Mouse (Mus musculus) left cerebral cortex, adult 6 months (tissue): ENCODE results near the gene Odf3. TPM values are rescaled to one million over a fixed set of nuclear protein-coding genes. Genes with fewer than 3 reads are reported as not detected.

Source experiments
- long read RNA-seq, 2 experiments: library from polyadenylated mRNA; unstranded; transcript quantifications; one replicate each; pipeline ENCODE4 v2.0.0; 2019 to 2020
- polyA plus RNA-seq: library from polyadenylated mRNA; unstranded; fragments of <200 nt; fragmentation: Nextera tagmentation; gene quantifications from 2 replicates; pipeline ENCODE4 v1.2.3, GENCODE M21; 2021

Gene Odf3
- 0.09 TPM in 1 of 2 replicates, not detected in the other for polyA plus RNA-seq
- long read RNA-seq, experiment 1, partial matches to known transcripts: 1 of 2 reads
- long read RNA-seq, experiment 1, other reads (novel, unspliced or antisense): 1 of 2 reads
- long read RNA-seq, experiment 2: 0 reads

DNA sequence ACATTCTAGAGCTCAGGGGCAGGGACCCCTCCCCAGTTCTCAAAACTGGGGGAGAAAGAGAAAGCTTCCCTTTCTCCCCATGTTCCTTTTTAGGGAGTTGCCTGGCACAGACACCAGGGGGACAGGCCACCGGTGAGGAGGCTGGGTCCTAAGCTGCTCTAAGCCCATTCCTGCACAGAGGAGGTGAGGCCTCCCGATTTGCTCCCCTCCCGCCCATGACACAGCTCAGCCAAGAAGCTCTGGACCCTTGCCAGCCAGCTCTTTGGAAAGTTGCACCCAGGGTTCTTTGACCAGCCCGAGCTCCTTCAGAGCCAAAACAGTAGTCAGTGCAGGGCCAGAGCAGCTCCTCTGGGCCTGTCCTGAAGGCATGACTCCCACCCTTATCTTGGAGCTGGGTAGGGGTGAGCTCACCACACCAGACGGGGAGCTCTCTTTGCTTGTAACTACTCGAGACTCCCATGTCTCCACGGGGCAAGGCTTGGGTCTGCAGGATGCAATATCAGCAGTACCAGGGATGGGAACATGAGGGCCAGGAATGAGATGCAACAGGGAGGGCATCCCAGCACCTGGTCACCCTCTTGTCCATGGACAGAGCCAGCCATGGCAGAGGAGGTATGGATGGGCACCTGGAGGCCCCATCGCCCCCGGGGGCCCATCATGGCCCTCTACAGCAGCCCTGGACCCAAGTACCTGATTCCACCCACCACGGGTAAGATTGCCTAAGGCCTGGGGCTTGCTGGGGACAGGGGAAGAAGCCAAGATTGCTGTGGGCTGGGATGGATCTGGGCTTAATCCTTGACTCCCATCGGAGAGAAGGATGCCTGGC is at the start of gene Odf3:
Gene Odf3, plus strand, starts transcription at position 51 of the 826 bp plus-strand sequence.

DNA sequence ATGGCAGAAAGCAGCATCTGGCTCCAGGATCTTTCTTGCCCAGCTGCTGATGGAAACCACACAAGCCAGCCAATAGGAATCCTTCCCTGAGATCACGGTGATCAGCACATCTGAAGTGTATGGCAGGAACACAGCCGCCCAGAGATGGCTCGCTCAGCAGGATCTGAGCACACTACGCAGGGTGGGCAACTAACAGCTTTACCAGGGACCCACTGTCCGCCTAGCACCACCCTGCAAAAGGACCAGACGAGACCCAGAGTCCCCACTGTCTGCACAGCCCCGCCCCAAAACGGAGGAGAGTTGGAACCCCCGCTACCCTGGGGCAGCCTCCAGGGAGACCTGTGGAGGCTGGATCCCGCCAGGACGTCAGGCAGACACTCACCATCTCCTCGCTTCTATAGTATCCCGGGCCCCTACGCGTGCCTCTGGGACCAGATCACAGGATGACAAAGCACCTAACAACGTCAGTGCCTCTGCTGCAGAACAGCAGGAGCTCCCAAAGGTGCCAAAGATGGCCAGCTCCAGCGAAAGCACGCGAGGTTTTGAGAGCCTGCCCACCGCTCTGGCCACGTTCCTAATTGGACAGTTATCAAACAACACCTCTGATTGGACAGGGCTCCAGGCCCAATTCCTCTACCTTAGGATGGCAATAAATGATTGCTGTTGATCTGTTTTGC is 25.8 kb upstream of the Odf3 start, which contains the start of gene Zfp941:
Gene Zfp941, minus strand, starts transcription at position 526 of the 677 bp plus-strand sequence.

DNA sequence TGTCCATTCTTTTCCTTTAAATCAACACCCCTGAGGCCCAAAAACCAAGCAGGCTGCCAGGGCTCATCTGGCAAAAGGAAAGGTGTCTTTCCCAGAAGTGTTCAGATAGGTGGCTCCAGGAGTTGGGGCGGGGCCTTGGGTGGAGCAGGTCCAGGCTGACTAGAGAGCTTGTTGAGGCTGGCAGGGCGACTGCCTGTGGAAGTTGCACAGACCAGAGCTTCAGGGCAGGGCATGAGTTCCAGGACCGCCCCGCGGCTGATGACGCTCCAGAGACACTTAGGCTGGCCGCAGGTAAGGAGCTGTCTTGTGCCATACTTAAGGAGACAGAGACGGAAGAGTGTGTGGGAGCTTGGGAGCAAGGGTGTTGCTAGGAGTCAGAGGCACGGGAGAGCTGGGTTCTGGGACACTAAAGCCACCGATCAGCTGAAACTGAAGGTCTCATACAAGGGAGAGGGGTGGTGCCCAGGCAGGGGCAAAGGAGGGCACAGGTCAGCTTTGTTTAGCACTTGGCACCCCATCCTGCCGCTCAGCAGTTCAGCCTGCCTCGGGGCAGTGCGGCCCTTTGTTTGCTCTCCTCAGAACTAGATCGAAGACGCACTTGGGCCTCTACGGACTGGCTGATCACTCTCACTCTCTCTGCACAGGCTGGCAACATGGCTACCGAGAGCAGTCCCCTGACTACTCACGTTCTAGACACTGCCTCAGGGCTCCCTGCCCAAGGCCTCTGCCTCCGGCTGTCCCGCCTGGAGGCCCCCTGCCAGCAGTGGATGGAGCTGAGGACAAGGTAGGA is 12.4 kb upstream of the Odf3 start, which contains the start of gene Urah:
Gene Urah, plus strand, starts transcription at position 51 of the 790 bp plus-strand sequence.

DNA sequence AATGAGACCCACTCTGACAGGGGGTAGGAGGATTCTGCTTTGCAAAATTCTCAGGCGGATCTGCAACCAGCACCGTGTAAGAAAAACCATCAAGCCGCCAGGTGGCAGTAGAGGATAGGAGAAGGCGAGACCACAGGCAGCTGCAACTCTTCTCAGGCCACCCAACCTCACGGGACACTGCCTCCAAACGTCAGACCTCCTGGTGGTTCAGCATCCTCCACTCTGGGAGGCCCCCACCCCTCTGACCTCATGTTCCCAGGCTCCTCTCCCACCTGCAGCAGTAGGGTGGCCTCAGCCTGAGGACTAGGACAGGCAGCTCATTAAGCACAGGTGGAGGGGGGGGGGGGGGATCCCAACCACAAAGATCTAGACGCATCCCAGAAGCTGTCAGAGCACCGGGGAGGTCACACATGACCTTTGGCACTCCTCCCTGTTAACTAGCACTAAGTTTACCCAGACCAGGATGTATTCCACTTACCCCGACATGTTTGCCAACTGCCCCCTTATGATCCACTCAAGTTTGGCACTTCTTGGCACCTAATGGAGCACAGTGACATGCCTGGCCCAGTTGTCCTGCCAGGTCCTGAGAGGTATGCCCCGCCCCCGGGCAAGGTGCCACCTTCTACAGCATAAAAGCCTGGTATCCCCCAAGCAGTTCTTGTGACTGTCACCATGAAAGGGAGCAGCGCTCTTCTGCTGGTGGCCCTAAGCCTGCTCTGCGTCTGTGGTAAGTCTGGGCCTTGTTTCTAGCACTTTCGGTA is 2.5 kb upstream of the Odf3 start, which contains the start of gene Scgb1c1:
Gene Scgb1c1, plus strand, starts transcription at position 643 of the 761 bp plus-strand sequence.

DNA sequence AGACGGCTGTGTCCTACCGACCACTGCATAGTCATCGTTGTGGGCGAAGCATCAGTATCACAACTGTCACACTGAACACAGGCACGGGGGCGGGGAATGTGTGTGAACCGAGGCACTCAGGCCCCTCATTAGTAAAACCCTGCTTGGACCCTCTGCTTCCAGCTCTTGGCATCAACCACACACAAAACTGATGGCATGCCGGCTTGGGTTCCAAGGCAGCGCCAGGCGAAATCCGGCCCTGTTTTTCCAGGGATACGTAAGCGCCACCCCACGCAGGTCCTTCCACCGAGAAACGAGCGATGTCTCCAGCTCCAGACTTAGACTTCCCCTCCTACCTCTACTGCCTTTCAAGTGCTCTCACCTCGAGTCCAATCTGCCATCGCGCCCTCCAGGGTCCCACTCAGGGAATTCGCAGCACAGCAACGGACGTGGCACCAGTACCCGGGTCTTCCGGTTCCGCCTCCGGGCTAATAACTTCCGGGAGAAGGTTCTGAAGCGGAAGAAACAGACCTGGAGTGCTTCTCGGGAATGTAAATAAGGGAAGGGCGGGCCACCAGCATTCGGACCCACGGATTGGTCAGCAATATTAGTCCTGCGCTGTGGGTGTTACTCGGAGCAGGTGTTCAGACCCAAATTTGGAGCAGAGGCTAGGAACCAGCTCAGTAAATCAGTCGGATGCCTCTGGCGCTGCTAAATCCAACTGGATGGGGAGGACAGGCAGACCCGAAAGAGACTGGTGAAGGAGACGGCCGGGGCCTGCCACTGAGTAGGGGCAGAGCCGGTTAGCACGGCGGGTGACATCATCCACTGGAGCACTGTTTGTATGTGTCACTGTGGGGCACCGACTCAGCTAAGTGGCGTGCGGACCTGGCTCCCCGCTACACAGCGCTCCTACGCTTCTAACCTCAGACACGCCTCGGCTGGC is 8.5 kb downstream of the Odf3 start, which contains the start of gene Gm45785:
Gene Gm45785, minus strand, starts transcription at position 472 of the 925 bp plus-strand sequence.

DNA sequence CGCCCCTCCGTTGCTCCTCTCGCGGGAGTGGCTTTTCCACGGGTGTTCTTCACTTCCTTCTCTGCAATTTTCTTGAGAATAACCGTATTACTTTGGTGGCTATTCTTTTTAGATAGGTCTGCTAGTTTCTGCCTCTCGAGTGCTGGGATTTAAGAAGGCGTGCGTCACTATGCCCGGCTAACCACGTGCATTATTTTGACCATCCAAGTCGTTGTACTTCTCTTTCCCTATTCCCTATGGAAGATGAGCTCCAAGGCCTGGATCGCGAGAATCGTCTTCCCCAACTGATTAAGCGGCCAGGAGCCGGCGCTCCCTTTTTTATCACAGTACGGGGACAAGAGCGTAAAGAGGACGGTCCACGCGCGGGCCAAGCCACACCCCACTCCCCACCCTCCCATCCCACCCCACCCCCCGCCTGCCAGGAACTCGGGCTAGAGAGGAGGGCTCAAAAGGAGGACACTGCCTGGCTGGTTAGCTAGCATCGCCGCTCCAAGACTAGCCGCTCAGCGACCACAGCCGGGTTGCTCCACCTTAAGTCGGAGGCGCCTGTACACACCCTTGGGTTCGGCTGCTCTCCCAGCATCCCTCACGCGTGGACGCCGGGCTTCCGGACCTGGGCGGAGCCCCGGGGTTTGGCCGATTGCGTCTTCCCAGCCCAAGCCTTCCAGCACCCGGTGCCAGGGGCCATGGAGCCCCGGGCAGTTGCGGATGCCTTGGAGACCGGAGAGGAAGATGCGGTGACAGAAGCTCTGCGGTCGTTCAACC is 9.4 kb downstream of the Odf3 start, which contains the start of gene Ric8a:
Gene Ric8a, plus strand, starts transcription at position 173 of the 765 bp plus-strand sequence.

DNA sequence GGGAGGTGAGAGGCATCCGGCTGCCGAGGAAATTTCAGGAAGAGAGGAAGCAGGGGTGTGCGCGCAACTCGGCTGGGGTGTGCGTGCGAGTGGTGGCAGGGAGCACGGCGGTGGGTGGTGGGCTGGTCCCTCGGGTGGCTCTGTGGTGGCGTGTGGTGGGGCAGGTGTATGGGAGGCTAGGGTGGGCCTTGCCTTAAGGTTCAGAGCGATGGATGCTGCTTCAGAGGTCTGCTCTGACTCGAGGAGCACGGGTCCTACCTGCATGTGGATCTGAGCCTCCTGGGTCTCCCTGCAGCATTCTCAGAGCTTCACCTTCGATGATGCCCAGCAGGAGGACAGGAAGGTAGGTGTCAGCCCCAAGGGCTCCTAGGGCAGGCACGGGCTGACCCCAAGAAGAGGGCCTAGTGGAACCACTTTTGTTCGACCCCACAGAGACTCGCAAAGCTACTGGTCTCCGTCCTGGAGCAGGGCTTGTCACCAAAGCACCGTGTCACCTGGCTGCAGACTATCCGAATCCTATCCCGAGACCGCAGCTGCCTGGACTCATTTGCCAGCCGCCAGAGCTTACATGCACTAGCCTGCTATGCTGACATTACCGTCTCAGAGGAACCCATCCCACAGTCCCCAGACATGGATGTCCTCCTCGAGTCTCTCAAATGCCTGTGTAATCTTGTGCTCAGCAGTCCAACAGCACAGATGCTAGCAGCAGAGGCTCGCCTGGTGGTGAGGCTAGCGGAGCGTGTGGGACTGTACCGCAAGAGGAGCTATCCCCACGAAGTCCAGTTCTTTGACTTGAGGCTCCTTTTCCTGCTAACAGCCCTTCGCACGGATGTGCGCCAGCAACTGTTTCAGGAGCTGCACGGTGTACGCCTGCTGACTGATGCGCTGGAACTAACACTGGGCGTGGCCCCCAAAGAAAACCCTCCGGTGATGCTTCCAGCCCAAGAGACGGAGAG is 10.2 kb downstream of the Odf3 start, which contains the start of gene Bet1l:
Gene Bet1l, minus strand, starts transcription at position 28 of the 956 bp plus-strand sequence.

DNA sequence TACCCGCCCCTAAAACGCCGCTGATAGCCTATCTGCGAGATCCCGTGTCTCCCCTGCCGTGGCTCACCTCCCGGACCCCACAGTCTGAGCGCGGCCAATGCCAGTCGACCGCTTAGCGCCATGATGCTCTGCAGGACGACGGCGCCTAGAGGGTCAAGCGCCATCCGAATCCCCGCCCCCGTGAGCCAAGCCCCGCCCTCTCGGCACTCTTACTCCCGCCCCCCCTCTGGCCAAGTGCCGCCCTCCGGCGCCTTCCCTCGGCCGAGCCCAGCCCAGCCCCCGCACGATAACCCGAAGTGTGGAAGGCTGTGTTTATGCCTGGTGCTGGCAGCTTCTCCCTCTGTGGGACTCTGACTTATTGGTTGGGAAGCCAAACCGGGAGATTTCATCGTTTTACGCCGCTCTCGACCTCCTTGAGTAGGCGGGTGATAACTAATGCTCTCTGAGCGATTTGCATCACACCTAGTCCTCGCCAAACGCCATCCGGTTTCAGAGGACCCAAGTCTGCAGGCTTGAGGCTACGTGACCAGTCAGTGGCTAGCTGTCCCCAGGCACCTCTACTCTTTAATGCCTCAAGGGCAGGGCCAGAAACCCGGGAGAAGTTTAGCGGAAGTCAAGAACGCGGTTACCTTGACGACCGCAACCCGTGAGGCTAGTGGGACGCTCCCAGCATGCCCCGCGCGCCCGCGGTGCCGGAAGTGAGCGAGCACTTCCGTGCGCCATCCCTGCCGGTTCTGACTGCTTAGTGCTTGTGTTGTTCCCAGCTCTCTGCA is 34.3 kb downstream of the Odf3 start, which contains the start of the genes Psmd13 and Sirt3:
Gene Psmd13, plus strand, starts transcription at position 273 of the 773 bp plus-strand sequence.
Gene Sirt3, minus strand, starts transcription at position 614 of the 773 bp plus-strand sequence.

DNA sequence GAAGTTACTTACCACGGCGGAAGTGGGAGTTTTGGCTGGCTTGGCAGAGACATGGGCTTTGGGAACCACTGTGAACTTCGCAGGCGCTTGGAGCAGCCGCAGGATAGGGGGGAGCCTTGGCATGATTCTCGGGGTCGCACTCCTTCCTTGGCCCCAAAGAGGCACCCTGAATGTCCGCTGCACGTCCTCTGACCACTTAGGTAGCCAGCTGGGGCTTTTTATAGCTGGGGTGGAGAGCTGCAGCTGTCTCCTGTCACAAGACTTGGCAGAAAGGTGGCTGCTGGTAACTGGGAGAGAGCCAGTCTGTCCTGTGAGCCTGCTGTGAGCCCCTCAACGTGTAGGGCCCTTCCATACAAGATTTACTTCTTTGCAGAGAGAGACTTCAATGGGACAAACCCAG is 52.6 kb downstream of the Odf3 start, which contains the start of gene Cox8b:
Gene Cox8b, minus strand, starts transcription at position 227 of the 400 bp plus-strand sequence.

Other genes starting within 250 kb of the Odf3 start
- gene Olfr46, start 246.5 kb upstream of the Odf3 start, polyA plus RNA-seq: not detected in 2 replicates
- not detected in 2 replicates for gene Olfr61, start 218.8 kb upstream of the Odf3 start, polyA plus RNA-seq
- not detected in 2 replicates for gene Olfr53, start 201.4 kb upstream of the Odf3 start, polyA plus RNA-seq
- gene Olfr539, start 187.9 kb upstream of the Odf3 start, polyA plus RNA-seq: 0.18 and 0.56 TPM in 2 replicates
- not detected in 2 replicates for gene Olfr45, start 165.9 kb upstream of the Odf3 start, polyA plus RNA-seq
- gene Olfr541, start 150.5 kb upstream of the Odf3 start, polyA plus RNA-seq: not detected in 2 replicates
- 0.67 and 1.3 TPM in 2 replicates for gene Cyp2e1, start 84.1 kb upstream of the Odf3 start, polyA plus RNA-seq
- gene Syce1, start 60.0 kb upstream of the Odf3 start, polyA plus RNA-seq: 0.13 TPM in 1 of 2 replicates, not detected in the other
- gene Zfp941, start 25.6 kb upstream of the Odf3 start, polyA plus RNA-seq: 12.4 and 16.1 TPM in 2 replicates
- 5.4 and 7.9 TPM in 2 replicates for gene Urah, start 12.8 kb upstream of the Odf3 start, polyA plus RNA-seq
- not detected in 2 replicates for gene Scgb1c1, start 2.3 kb upstream of the Odf3 start, polyA plus RNA-seq
- 0.92 TPM in 1 of 2 replicates, not detected in the other for gene Gm45785, start 8.5 kb downstream of the Odf3 start, polyA plus RNA-seq
- 48.8 and 56.4 TPM in 2 replicates for gene Ric8a, start 9.2 kb downstream of the Odf3 start, polyA plus RNA-seq
- gene Bet1l, start 9.8 kb downstream of the Odf3 start, polyA plus RNA-seq: 76.3 and 90.2 TPM in 2 replicates
- gene Psmd13, start 34.2 kb downstream of the Odf3 start, polyA plus RNA-seq: 90.3 and 118 TPM in 2 replicates
- 125 and 147 TPM in 2 replicates for gene Sirt3, start 34.5 kb downstream of the Odf3 start, polyA plus RNA-seq
- gene Cox8b, start 52.6 kb downstream of the Odf3 start, polyA plus RNA-seq: 1.3 and 2.4 TPM in 2 replicates
- 0.38 and 0.43 TPM in 2 replicates for gene Nlrp6, start 73.1 kb downstream of the Odf3 start, polyA plus RNA-seq
- 2.2 and 2.3 TPM in 2 replicates for gene Pgghg, start 93.6 kb downstream of the Odf3 start, polyA plus RNA-seq
- gene Ifitm5, start 102.5 kb downstream of the Odf3 start, polyA plus RNA-seq: not detected in 2 replicates
- gene Gm45717, start 108.1 kb downstream of the Odf3 start, polyA plus RNA-seq: not detected in 2 replicates
- gene Ifitm2, start 108.2 kb downstream of the Odf3 start, polyA plus RNA-seq: 41.1 and 49.4 TPM in 2 replicates
- gene Ifitm1, start 119.4 kb downstream of the Odf3 start, polyA plus RNA-seq: 6.8 and 8.0 TPM in 2 replicates
- 54.3 and 69.5 TPM in 2 replicates for gene Ifitm3, start 163.0 kb downstream of the Odf3 start, polyA plus RNA-seq
- gene Ifitm6, start 170.1 kb downstream of the Odf3 start, polyA plus RNA-seq: 0.44 and 1.1 TPM in 2 replicates
- gene Gm17387, start 181.3 kb downstream of the Odf3 start, polyA plus RNA-seq: not detected in 2 replicates
- gene B4galnt4, start 213.3 kb downstream of the Odf3 start, polyA plus RNA-seq: 19.2 and 19.7 TPM in 2 replicates
- 0.23 TPM in 1 of 2 replicates, not detected in the other for gene Pkp3, start 230.4 kb downstream of the Odf3 start, polyA plus RNA-seq